Mouse (Mus musculus): ENCODE results near the gene Adora3. TPM values are rescaled to one million over a fixed set of nuclear protein-coding genes. Genes with fewer than 3 reads are reported as not detected.
"Not testable (repeated sequence)": the region's sequence is repeated elsewhere in the genome, so short reads cannot be mapped to it uniquely, and the experiment has no call there.

Gene Adora3
- total RNA-seq, 2 experiments from 2014 or later = 0.28 to 0.36 TPM

GRCm38 (mm10) chr3:105899394-105900147 is 28.9 kb downstream of the Adora3 start:
- intact Hi-C loops (cut with DNase I) = loop anchor here (5.0 kb wide), 2 partner anchors 212 to 227 kb away; partner anchors contain the start of gene Ddx20
- peak; percentile 82 for DNase-seq

- intact Hi-C loops (cut with DNase I) = loop anchor here (5.0 kb wide), 1 partner anchor 228 kb away; no protein-coding TSS in a partner anchor
- DNase-seq = no peak
Observed at GRCm38 (mm10) chr3:105900266-105900665, 29.6 kb downstream of the Adora3 start.

DNA sequence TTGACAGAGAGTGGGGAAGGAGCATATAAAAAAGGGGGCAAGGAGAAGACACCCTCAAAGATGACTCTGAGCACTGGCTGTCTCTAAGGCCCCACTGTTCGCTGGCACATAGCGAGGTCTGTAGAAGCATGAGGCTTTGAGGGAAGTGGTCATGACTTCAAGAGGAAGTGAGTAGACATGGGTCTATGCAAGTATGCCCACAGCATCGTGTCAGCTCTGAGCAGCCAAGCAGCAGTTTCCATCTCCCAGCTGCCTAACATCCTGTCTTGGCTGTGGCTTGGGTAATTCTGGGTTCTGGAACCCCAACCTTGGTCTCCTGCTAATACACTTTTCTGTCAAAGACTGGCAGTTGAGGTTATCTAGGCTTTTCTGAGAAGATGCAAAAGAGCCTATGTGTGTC is 30.1 kb downstream of the Adora3 start:
- no peak for DNase-seq
- intact Hi-C loops (cut with DNase I) = loop anchor here (5.0 kb wide), 1 partner anchor 228 kb away; no protein-coding TSS in a partner anchor

- no peak for DNase-seq
- intact Hi-C loops (cut with DNase I) = loop anchor here (5.0 kb wide), 1 partner anchor 229 kb away; no protein-coding TSS in a partner anchor
Observed at GRCm38 (mm10) chr3:105901468-105901867, 30.8 kb downstream of the Adora3 start.

DNA sequence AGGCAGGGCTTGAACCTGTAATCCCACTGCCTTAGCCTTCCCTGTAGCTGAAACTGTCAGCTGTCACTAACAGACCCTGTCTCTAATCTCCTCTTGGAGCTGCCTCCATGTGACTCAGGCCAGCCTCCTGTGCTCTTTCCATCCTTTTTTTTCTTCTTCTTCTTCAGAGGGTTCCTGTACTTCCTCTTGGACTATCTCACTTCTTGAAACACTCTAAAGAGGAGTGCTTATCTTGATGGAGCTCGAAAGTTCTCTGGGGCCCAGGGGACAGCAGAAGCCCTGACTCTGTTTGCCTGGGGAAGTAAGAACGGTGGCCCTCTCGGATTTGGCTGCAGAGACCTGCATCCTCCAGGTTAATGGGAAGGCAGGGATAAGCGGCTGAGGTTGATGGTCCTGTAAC is 33.6 kb downstream of the Adora3 start:
- DNase-seq = no peak
- intact Hi-C loops (cut with DNase I) = loop anchor here (5.0 kb wide), 1 partner anchor 232 kb away; no protein-coding TSS in a partner anchor

DNA sequence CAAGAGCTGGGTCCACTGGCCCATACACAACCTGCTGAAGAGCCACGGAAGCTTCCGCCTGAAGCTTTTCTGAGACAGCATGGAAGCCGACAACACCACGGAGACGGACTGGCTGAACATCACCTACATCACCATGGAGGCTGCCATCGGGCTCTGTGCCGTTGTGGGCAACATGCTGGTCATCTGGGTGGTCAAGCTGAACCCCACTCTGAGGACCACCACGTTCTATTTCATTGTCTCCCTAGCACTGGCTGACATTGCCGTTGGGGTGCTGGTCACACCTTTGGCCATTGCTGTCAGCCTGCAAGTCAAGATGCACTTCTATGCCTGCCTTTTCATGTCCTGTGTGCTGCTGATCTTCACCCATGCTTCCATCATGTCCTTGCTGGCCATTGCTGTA is 34.1 kb downstream of the Adora3 start:
- intact Hi-C loops (cut with DNase I) = loop anchor here (5.0 kb wide), 1 partner anchor 232 kb away; no protein-coding TSS in a partner anchor
- no peak for DNase-seq

- intact Hi-C loops (cut with DNase I) = no loop called here
- no peak for DNase-seq
Observed at GRCm38 (mm10) chr3:105907956-105908655, 37.4 kb downstream of the Adora3 start.

DNA sequence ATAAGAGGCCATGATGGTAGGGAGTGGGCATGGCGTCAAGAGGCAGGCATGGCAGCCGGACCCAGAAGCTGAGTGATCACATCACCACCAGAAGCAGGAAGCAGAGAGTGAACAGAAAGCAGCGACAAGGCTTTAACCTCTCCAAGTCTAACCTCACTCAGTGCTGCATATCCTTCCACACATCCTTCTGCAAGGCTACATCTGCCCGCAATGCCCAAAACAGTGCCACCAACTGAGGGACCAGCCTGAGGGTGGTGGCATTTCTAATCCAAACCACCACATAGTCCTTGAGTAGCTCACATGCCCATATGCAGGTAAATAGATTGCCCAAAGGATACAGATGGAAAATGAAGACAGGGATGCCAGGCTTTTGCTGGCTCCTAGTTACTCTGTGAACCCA is 38.3 kb downstream of the Adora3 start:
- no peak for DNase-seq
- intact Hi-C loops (cut with DNase I) = no loop called here

DNA sequence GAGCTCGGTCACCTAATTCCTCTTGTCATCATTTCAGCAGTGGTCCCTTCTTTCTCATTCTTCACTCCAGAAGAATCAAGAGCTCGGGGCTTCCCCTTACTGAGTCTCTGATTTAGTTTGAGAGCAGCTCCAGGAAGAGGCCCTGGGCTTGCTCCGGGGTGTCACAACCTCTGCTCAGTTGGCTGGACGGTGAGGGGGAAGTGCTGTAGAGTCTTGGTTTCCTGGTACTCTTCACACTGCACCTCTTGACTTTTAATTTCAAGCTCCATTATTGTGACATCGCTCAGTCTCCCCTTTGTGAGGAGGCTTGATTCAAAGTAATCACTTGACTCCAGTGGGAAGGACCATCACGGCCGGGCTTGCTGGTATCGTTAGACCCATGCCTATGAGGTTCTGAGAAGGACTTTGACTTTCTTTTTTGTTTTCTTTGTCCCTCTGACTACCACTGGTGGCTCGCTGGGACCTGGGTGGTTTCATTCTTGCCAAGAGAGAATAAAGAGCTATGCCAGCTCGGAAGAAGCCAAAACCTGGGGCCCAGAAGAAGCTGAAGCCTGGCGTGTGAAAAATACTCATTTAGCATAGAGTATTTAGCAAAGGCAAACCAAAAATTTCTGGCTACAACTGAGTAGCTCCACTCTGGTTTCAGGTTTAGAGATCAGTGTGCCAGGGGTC is 40.0 kb downstream of the Adora3 start:
- intact Hi-C loops (cut with DNase I) = no loop called here

DNA sequence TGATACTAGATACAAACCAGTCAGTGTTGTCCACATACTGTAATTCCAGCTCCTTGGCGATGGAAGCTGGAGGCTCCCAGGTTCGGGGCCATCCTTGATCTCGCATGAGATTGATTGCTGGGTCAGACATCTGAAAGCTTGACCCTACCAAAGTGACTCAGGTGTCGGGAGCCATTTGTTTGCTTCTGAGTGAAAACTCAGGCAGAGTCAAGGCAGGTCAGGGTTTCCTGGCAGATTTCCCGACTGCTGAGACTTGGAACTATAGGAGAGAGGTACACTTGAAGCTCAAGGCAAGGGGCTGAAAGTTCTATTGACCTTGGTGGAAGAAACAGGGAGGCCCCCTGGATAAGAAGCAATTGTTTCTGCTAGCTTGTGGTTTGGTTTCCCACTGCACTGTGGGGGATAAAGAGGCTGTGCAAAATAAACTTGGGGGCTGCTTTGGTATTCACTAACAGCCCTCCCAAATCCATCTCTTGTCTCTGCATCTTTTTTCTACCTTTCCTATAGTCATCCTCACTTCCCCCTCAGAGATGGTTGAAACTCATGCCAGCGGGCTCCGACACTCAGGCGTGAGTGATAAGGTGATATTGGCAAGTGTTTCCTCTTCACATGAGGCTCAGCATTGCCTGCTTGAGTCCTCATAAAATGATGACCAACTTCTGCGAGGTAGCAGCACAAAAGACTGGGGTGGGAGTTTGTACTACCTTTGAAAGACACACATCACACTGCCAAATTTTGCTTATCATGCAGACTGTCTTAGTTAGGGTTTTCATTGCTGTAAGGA is 41.6 kb downstream of the Adora3 start:
- intact Hi-C loops (cut with DNase I) = no loop called here
- DNase-seq = no peak

More for the DNA sequence above, 40.0 kb downstream of the Adora3 start:
- DNase-seq = no peak

GRCm38 (mm10) chr3:105913839-105914681 is 43.4 kb downstream of the Adora3 start:
- intact Hi-C loops (cut with DNase I) = no loop called here
- DNase-seq = no peak

GRCm38 (mm10) chr3:105915281-105915680 is 44.6 kb downstream of the Adora3 start:
- intact Hi-C loops (cut with DNase I) = no loop called here
- no peak for DNase-seq

- intact Hi-C loops (cut with DNase I); DNase-seq: not testable (repeated sequence)
Observed at GRCm38 (mm10) chr3:105916455-105916854, 45.8 kb downstream of the Adora3 start.

DNA sequence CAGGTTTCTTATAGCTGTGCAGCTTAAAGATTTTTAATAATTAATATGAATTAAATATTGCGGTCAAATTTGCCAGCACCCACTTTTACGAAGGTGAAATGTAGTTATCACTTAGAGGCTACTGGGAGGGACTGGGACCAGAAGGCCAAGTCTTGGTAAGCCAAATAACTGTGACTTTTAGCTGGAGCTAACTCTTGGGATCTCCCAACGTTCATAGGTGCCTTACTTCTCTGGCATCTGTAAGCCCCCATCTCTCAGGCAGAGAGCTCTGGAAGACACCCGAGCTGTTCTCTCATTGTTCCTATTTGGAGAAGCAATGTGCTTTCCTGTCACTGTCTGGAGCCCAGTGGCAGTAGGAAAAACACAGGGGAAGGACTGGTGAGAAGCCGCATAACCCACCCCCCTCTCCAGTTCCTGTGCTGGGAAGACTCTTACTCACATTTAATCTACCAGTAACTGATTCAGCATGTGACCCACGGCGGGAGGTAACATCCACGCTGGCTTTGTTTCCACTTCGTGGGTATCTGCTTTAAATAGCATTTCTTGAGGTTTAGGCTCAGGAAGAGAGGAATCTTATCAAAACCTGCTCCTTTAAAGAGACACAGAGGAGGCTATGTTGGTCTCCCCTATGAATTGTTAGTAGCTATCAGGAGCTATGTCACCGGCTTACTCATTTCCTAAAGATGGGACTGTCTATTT is 47.1 kb downstream of the Adora3 start:
- no peak for DNase-seq
- intact Hi-C loops (cut with DNase I) = no loop called here

DNA sequence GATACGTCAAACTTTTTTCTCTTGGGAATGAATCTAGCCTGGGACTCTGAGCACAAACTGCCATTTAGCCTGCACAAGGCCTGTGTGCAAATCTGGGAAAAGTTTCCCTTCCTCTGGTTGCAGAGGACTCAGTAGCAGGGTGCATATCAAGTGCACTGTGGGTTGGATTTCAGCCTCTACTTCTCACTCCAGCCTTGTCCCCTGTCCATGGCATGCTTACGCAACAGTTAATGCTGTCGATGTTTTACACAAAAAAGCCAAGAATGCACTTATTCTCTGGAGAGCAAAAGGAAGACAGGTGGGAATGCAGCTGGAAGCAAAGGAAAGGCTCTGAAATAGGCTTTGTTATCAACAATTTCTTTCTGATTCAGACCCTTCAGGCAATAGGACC is 47.7 kb downstream of the Adora3 start:
- intact Hi-C loops (cut with DNase I) = no loop called here
- no peak for DNase-seq

DNA sequence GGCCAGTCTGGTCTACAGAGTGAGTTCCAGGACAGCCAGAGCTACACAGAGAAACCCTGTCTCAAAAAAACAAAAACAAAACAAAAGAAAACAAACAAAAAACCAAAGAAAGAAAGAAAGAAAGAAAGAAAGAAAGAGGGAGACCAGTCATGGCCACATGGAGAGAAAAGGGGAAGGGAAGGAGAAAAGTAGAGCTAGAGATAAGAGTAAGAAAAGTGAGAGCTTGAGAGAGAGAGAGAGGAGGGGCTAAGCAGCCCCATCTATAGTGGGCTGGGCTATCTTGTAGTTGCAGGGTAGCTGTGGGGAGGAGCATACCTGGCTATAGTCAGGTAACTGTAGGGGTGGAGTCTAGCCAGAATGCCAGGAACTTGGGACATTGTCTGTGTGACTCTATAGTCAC is 50.1 kb downstream of the Adora3 start:
- intact Hi-C loops (cut with DNase I); DNase-seq: not testable (repeated sequence)

GRCm38 (mm10) chr3:105921959-105922358 is 51.3 kb downstream of the Adora3 start:
- intact Hi-C loops (cut with DNase I) = no loop called here
- DNase-seq = no peak

DNA sequence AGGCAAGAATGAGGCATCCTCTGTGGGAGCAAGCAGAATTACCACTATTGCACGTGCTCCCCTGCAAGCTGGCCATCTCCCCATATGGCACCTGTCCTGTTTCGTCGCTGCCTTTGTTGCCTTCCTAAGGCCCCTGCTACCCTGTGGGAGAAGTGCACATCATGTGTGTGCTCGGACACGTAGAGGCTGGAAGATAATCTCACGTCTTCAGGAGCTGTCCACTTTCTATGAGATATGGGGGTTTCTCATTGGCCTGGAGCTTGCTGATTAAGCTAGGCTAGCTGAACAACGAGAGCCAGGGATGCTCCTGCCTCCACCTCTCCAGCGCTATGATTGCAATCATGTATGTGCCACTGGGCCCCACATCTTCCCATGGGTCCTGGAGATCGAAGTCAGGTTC is 54.0 kb downstream of the Adora3 start:
- intact Hi-C loops (cut with DNase I) = no loop called here
- DNase-seq = no peak

Measured in left cerebral cortex, postnatal 4 days (tissue).